Mouse (Mus musculus) fat pad, adult 2 months (tissue): Measurements from ENCODE around the gene Trap1.
"Not testable (repeated sequence)": the region's sequence is repeated elsewhere in the genome, so short reads cannot be mapped to it uniquely, and the experiment has no call there.

Source experiments
- DNase-seq: peaks from one replicate; pipeline ENCODE4 v3.0.0-alpha.2; 2011; ENCODE audit warnings: low read depth, low spot score; ENCODE audit errors: extremely low read depth

Gene Trap1

DNA sequence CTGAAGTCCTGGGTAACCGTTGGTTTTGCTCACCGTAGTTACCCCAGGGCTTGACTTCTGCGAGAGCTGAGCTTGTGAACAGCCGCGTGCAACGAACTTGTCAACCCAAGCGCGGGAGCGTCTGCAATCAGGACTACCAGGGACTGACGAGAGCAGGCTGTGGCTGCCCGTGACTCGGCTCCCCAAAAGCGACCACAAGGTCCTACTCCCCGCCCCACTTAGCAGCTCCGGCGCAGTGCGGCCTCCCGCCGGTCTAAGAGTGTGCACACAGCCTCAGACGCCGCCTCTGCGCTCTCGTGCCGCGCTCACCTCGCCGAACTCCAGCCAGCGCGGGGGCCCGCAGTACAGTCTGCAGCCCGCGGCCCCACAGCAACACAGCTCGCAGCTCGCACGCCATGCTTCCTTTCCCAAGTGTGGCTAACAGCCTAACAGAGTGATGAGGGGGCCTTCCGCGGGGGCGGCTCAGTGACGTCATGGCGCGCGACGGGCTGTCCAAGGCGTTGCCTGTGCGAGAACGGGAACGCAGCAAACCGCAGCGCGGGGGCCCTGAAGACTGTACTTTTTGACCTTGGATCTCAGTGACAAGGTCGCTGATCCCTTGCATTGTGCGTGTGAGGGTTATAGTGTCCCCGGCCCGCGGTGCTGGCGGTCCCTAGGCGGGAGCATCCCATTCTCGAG is at the start of gene Trap1:
TSS of gene Trap1 (minus strand) at position 444 of the 678 bp plus-strand sequence.
- DNase-seq = no peak

GRCm38 (mm10) chr16:4117072-4117471 is 39.4 kb upstream of the Trap1 start:
- DNase-seq = no peak

DNA sequence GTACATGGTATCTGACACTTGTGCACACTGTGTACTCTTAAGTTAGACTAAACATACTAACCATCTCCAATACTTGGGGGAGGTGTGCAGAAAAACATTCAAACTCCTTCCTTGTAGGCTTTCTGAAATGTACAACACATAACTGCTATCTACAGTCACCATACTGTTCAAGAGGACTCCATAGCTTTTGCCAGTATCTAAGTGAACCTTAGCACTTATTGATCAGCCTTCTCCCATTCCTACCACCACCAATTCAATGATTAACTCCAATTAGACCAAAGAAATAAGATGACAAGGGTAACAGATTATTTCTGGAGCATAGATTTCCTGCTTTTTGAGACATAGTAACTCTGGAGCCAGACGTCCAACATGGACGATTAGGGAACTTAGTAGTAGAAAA is 22.7 kb upstream of the Trap1 start:
- DNase-seq = no peak

DNA sequence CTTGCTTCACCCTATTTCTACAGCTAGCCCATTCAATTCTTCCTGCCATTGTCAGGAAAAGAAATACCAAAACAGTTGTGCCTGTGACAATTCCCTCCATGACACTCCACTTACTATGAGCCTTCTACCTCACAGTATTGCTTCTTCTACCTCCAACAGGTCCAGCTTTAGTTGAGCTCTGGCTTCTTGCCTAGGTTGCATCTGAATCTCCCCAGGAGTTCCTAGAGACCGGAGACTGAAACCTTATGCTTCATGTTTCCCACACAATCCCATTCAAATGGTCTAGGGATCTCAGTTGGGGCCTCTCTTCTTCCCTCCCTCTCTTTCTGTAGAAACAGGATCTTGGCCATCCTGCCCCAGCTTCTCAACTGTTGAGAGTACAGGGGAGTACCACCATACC is 19.9 kb upstream of the Trap1 start:
- no peak for DNase-seq

DNA sequence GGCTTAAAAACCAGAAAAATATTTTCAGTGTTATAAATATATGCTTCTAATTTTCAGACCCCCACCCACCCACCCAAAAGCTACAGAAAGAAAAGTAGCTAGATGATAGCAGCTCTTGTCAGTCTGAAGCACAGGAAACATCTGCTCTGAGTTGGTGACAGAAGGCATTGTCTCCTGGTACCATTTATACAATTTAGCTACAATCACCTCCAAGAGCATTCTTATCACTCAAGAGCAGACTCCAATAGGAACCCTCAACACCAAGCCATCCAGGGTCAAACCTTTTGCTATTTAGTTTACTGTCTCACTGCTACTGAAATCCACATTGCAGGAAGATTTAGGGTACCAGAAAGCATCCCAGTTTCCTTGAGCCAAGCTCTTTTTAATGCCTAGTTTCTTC is 19.3 kb upstream of the Trap1 start:
- DNase-seq = no peak

DNA sequence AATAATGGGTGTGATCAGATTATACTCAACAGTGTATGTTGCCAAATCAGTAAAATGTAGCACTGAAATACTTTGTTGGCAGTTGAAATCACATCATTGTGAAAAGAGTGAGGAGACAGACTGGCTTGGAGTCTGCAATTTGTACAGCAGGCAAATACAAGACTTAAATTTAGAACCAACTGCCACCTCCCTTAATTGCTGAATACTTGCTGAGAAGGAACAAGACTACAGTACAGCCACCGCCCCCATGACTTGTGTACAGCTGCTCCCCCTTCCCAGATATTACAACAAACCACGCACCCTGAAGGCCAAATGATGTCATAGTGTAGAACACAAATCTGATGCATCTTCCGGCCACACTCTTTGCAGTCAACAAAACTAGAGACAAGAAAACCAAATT is 18.5 kb upstream of the Trap1 start:
- no peak for DNase-seq

DNA sequence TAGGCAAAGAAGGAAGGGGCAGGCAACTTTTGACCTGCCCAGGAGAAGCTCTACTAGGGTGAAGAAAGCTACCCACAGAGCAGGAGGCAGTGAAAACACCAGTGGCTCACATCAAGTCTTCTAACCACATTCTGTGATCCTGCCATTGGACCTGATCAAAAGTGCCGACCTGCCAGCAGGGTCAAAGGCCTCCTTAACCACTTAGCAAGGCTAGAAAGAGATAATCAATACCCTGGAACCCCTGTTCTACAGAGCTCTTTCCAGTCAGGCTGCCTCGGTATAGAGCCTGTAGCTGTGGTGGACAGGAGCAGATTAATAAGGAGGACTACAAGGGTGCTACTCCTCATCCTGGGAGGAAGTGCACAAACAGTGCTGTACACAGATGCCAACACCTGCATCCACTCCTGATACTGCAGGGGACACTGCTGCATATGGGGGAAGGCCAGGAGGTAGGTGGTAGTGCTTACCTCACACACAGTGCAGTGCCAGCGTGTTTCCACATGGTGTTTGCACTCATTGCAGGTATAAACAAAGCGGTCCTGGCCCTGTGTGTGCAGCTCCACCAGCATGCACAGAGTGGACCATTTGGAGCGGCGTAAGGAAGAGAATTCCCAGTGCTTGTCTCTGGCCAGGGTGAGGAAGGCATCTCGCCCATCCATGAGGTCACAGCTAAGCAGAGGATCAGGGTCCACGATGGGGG is 9.7 kb upstream of the Trap1 start:
- no peak for DNase-seq

DNA sequence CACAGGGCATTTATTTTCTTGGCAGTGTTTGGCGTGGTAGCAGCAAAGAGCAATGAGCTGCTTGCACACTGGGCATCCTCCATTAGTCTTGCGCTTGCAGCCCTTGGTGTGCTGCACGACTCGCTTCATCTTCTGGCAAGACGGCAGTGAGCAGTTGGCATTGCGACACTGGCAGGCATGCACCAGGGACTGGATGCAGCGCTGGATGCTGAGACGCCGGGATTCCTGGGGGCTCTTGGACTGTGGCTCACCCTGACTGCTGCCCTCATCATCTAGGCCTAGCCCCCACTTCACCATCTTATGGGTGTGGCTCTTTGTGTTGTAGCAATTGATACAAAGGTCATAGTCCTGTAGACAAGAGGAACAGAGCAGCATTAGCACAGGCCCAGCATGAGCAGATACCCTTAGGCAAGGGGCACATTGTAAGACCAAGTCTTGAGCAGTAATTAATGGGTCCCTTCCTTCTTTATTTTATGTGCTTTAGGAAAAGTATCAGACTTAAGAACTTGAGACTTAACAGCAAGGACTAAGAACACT is 8.3 kb upstream of the Trap1 start:
- DNase-seq = no peak

DNA sequence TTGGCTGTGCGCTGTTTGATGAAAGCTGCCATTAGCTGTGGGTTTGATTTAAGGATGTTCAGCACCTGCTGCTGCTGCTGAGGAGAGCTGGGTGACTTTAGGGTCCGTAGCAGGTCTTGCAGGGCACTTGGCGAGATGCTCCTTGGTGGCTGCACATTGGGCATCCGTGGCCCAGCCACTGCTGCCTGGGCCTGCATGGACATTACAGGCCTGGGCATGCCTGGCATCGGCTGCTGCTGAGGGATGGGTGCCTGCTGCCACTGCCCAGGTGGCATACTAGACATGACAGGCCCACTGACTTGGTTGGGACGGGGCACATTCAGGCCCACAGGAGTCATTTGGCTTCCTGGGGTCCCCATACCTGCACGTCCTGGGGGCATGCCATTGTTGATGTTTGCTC is 7.4 kb upstream of the Trap1 start:
- no peak for DNase-seq

DNA sequence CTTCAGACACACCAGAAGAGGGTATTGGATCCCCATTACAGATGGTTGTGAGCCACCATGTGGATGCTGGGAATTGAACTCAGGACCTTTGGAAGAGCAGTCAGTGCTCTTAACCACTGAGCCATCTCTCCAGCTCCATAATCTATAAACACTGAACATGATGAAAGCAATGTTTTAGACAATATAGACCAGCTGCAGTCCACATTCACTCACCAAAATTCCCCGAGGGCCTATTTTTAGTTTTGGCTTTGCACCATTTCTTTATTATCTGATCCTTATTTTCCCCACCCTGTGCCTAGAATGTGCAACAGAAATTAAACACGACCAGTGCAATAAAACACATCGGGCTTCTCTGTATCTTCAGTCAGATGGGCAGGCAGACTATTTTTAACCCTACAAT is 2.8 kb upstream of the Trap1 start:
- not testable (repeated sequence) for DNase-seq

DNA sequence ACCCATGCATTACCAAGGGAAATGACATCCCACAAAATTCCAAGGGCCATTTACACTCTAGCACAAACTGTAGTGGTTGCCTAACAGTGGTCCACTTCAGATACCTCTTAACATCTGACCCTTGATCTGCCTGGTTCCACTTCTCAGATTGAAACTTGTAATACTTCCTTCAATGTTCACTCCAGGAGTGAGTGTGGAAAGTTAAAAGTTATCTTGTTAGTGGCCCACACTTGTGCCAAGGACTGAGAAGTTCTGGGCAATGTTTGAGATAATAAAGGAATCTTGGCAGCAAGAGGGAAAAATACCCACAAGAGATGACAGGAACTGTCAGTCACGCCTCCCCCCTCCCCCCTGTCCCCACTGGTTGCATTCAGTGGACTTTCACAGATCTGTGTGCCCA is 2.0 kb upstream of the Trap1 start:
- no peak for DNase-seq

GRCm38 (mm10) chr16:4078302-4078701 is 675 bp upstream of the Trap1 start:
- not testable (repeated sequence) for DNase-seq

DNA sequence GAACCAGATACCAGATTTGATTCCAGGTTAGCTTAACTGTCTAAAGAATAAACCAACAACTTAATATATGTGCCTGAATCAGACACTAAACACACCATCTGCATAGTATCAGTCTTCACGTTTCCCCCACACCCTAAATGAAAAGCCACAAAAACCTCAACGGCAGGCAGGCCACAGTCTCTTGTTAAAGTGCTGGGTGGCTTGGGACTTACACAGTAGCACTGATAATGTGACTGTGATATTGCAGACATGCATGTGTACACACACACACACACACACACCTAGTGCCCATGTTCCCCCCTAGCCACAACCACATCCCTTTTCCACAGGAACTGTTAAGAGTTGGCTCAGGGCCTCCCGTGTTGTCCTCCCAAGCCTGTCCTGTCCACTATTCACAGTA is 2.8 kb downstream of the Trap1 start:
- DNase-seq = no peak

DNA sequence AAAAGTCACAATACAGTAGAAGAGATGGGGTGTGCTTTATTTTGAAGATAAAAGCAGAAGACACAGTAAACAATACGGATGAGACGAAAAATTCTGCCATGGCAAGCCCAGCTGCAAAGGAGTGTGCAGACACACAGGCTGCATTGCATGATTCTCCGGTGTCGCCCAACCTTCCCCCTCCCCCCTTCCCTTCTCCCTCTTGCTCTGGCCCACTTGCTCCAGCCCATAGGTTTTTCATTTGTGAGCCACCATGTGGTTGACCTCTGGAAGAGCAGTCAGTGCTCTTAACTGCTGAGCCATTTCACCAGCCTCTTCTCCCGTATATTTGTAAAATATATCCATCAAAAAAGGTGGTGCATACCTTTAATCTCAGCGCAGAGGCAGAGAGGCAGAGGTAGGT is 3.3 kb downstream of the Trap1 start:
- no peak for DNase-seq

DNA sequence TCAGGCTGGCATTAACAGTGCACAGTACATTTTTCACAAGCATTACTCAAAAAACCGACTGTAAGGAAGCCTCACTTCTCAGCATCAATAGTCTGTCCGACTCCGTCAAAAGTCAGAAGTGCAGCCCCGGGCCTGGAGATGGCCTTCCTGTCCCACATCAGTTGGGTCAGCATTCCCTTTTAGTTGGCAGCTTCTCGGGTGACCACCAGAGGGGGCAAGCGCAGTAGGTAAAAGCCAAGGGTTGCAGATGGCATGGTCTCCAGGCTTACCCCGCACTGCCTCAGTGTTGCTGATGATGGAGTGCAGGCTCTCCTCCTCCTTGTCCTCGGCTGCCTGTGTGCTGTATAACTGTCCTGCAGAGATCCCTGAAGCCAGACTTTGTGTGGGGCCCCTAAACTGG is 9.0 kb downstream of the Trap1 start:
- DNase-seq = no peak

- DNase-seq = no peak
Observed at GRCm38 (mm10) chr16:4064945-4065344, 12.7 kb downstream of the Trap1 start.

DNA sequence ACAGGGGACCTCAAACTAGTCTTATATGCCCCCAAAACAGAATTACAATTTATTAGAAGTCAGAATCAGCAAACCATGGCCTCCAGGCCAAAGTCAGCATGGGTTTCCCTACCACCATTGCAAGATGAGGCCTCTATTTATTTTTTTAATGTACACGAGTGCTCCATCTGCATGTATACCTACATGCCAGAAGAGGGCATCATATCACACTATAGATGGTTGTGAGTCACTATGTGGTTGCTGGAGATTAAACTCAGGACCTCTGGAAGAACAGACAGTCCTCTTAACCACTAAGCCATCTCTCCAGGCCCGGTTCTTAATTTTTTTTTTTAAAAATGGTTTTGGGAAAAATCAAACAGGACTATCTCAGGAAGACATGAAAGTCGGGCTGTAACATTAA is 23.8 kb downstream of the Trap1 start:
- DNase-seq = no peak

- DNase-seq = no peak
Observed at GRCm38 (mm10) chr16:4052601-4053000, 25.0 kb downstream of the Trap1 start.

- DNase-seq = no peak
Observed at GRCm38 (mm10) chr16:4045524-4045923, 32.1 kb downstream of the Trap1 start.

DNA sequence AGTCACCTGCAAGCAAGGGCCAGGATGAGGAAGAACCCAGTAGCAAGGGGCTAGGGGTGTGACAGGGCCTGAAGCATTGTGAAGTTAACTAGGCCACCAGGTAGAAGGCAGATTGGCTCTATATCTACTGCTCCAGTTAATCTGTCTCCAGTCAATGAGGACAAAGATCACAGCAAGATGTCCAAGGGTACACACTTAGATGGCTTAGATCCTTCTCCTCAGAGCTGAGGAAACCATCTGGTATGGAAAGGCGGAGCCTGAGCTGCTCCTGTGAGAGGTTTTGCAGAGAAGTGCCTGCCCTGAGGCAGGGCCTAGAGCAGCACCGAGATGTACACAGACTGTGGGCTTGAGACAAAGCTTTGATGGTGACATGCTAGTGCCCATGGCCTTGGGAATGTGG is 33.5 kb downstream of the Trap1 start:
- no peak for DNase-seq

DNA sequence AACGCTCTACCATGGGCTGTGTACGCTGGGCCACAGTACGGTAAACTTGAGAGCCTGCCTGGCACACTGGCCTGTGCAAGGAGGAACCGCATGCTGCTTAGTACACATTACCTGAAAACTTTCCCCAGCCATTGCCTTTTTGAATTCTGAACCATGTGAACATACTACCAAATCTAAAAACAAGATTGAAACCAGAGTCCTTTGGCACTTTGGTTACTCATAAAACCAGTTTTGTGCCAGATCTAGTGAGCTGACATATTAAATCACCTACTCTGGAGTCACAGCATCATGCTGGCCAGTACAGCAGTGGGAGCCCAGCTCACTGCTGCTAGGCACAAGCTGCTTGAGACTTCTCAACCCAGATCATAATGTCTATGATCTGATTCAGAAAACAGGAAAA is 36.0 kb downstream of the Trap1 start:
- DNase-seq = no peak

DNA sequence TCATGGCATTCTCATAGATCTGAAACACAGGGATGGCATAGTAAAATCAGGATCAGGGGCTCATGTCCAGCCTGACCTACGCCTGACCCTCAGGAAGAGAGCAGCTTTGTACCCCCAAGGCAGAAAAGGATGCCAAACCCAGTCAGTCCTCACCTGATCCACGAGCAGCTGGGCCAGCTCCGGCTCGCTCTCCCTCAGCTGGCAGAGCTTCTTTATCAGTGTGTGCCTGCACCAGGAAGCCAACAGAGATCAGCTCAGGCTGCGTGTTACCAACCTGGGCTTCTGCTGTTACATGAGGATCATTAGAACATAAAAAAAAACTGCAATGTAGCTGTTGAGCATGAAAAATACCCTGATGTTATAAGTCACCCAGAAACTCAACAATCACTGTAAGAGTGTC is 37.4 kb downstream of the Trap1 start:
- DNase-seq = no peak

GRCm38 (mm10) chr16:4037690-4038089 is 39.9 kb downstream of the Trap1 start:
- DNase-seq = no peak
